ENCODE assay signal across 29 mouse cellular contexts in genomic region chr2:5869746-5870145, GRCm38 (mm10). TPM values are rescaled to one million over a fixed set of nuclear protein-coding genes. Genes with fewer than 3 reads are reported as not detected.
"Had no signal": no experiment of that assay in that cellular context is flagged by ENCODE, and none has a peak within 500 bp of the region (broad histone marks: within the 10 kb centered on the region; RNA-seq: fewer than 3 reads in every experiment).

No protein-coding gene starts in this region.

- DNase-seq: gastrocnemius, postnatal 14 days; gastrocnemius, postnatal 36 days; heart, adult 11 months; heart, adult 2 months; heart, postnatal 14 days; heart, postnatal 36 days; kidney, adult 11 months; kidney, adult 2 months; kidney, adult 9 months; kidney, postnatal 14 days; kidney, postnatal 4 days; layer of hippocampus, adult 9-11 months; layer of hippocampus, postnatal 36 days; left cerebral cortex, postnatal 4 days; liver, embryonic 13.5 days; lung, adult 18-20 months had no signal

- H3K4me1 ChIP-seq: heart, embryonic 13.5 days; heart, embryonic 15.5 days; hindbrain, embryonic 13.5 days; hindbrain, embryonic 15.5 days; kidney, embryonic 15.5 days; limb, embryonic 13.5 days; limb, embryonic 15.5 days; liver, embryonic 13.5 days; liver, embryonic 15.5 days had no signal

- H3K27me3 ChIP-seq: heart, embryonic 13.5 days; heart, embryonic 15.5 days; hindbrain, embryonic 13.5 days; hindbrain, embryonic 15.5 days; kidney, embryonic 15.5 days; limb, embryonic 13.5 days; limb, embryonic 15.5 days; liver, embryonic 13.5 days; liver, embryonic 15.5 days had no signal

- H3K4me3 ChIP-seq: heart, adult 2 months; heart, embryonic 13.5 days; heart, embryonic 15.5 days; hindbrain, embryonic 13.5 days; hindbrain, embryonic 15.5 days; kidney, embryonic 15.5 days; limb, embryonic 13.5 days; limb, embryonic 15.5 days; liver, embryonic 13.5 days; liver, embryonic 15.5 days had no signal

- H3K9ac ChIP-seq: heart, embryonic 13.5 days; heart, embryonic 15.5 days; hindbrain, embryonic 13.5 days; hindbrain, embryonic 15.5 days; kidney, embryonic 15.5 days; limb, embryonic 13.5 days; limb, embryonic 15.5 days; liver, embryonic 13.5 days; liver, embryonic 15.5 days had no signal

- H3K27ac ChIP-seq: heart, adult 2 months; heart, embryonic 13.5 days; heart, embryonic 15.5 days; hindbrain, embryonic 13.5 days; hindbrain, embryonic 15.5 days; hindbrain, postnatal 0 days; kidney, embryonic 15.5 days; kidney, postnatal 0 days; limb, embryonic 13.5 days; limb, embryonic 15.5 days; liver, embryonic 13.5 days; liver, embryonic 15.5 days had no signal

RNA-seq across cellular contexts. Expression of gene Gm13199, which starts 7.0 kb away (rescaled TPM):
- total RNA-seq: gastrocnemius, adult 18-20 months; gastrocnemius, adult 8-10 months; gastrocnemius, postnatal 36 days; heart, adult 2 months; heart, postnatal 14 days; heart, postnatal 36 days; hematopoietic stem cell, adult 5-6 weeks had no signal
- polyA plus RNA-seq: heart, adult 2 months; hindbrain, postnatal 0 days had no signal
